ENCODE assay signal across 15 mouse cellular contexts in genomic region chr8:109436056-109436455, GRCm38 (mm10). TPM values are rescaled to one million over a fixed set of nuclear protein-coding genes. Genes with fewer than 3 reads are reported as not detected.
DNase-seq lines count a peak whose midpoint lies in the region; ATAC-seq and TF ChIP-seq lines count a peak whose summit lies in the region.
"Had no signal": no experiment of that assay in that cellular context is flagged by ENCODE, and none has a peak within 500 bp of the region (broad histone marks: within the 10 kb centered on the region; RNA-seq: fewer than 3 reads in every experiment).

No protein-coding gene starts in this region.

- no peak overlapping the region for H3K27ac ChIP-seq in lung, embryonic 16.5 days (ENCODE audit: low read length)
- H3K27ac ChIP-seq in forebrain, embryonic 13.5 days: peak overlapping the region; percentile 88
- H3K27ac ChIP-seq in hindbrain, embryonic 16.5 days (ENCODE audit: low read depth, low read length): peak overlapping the region; percentile 80
- peak overlapping the region; percentile 87 for H3K27ac ChIP-seq in neural tube, embryonic 13.5 days (replicated peaks)
- H3K27ac ChIP-seq in layer of hippocampus, adult 2 months: no peak overlapping the region
- H3K27ac ChIP-seq: heart, embryonic 15.5 days; liver, embryonic 13.5 days had no signal

- no peak for DNase-seq in lung, postnatal 14 days
- DNase-seq in layer of hippocampus, adult 2 months (ENCODE audit: low spot score in 2 of 2): no peak
- DNase-seq in cerebellum, postnatal 4 days (ENCODE audit: low spot score in 2 of 2): no peak
- DNase-seq: adrenal gland, adult 2 months; cerebellum, postnatal 25 days; liver, embryonic 13.5 days; thymus, postnatal 14 days had no signal

- no peak for TF ChIP-seq CTCF in layer of hippocampus, adult 2 months (conservative IDR thresholded peaks at IDR 0.05)

- no peaks in the 10 kb centered on the region for H3K9me3 ChIP-seq in lung, embryonic 16.5 days (ENCODE audit: control insufficient read depth, low read length)
- H3K9me3 ChIP-seq in forebrain, embryonic 13.5 days (replicated peaks): no peaks in the 10 kb centered on the region
- no peaks in the 10 kb centered on the region for H3K9me3 ChIP-seq in hindbrain, embryonic 16.5 days (ENCODE audit: control insufficient read depth, low read length)
- H3K9me3 ChIP-seq in neural tube, embryonic 13.5 days: no peaks in the 10 kb centered on the region
- H3K9me3 ChIP-seq: heart, embryonic 15.5 days; liver, embryonic 13.5 days had no signal

- H3K9ac ChIP-seq in lung, embryonic 16.5 days (ENCODE audit: low read length): no peak overlapping the region
- no peak overlapping the region for H3K9ac ChIP-seq in forebrain, embryonic 13.5 days
- H3K9ac ChIP-seq in hindbrain, embryonic 16.5 days (ENCODE audit: low read depth, low read length): no peak overlapping the region
- H3K9ac ChIP-seq in neural tube, embryonic 13.5 days: no peak overlapping the region
- H3K9ac ChIP-seq: heart, embryonic 15.5 days; liver, embryonic 13.5 days had no signal

- H3K27me3 ChIP-seq in lung, embryonic 16.5 days (ENCODE audit: control insufficient read depth, insufficient read depth, low read depth, low read length): no peaks in the 10 kb centered on the region
- no peaks in the 10 kb centered on the region for H3K27me3 ChIP-seq in forebrain, embryonic 13.5 days
- H3K27me3 ChIP-seq in hindbrain, embryonic 16.5 days (replicated peaks; ENCODE audit: control insufficient read depth, insufficient read depth, low read length): no peaks in the 10 kb centered on the region
- H3K27me3 ChIP-seq in neural tube, embryonic 13.5 days: no peaks in the 10 kb centered on the region
- H3K27me3 ChIP-seq: heart, embryonic 15.5 days; liver, embryonic 13.5 days had no signal

- 0 out of 2 replicates have a peak overlapping the region, but pooled peaks have one; percentile 35 for H3K4me3 ChIP-seq in lung, embryonic 16.5 days (ENCODE audit: low read length)
- H3K4me3 ChIP-seq in forebrain, embryonic 13.5 days: no peak overlapping the region
- no peak overlapping the region for H3K4me3 ChIP-seq in hindbrain, embryonic 16.5 days (ENCODE audit: low read length)
- H3K4me3 ChIP-seq in neural tube, embryonic 13.5 days: no peak overlapping the region
- no peak overlapping the region for H3K4me3 ChIP-seq in layer of hippocampus, adult 2 months
- H3K4me3 ChIP-seq: liver, embryonic 13.5 days had no signal

- no peaks in the 10 kb centered on the region for H3K36me3 ChIP-seq in lung, embryonic 16.5 days (ENCODE audit: control insufficient read depth, insufficient read depth, low read length)
- H3K36me3 ChIP-seq in forebrain, embryonic 13.5 days (ENCODE audit: poor library complexity, severe bottlenecking): no peaks in the 10 kb centered on the region
- no peaks in the 10 kb centered on the region for H3K36me3 ChIP-seq in hindbrain, embryonic 16.5 days (ENCODE audit: control insufficient read depth, insufficient read depth, low read length)
- no peaks in the 10 kb centered on the region for H3K36me3 ChIP-seq in neural tube, embryonic 13.5 days
- H3K36me3 ChIP-seq: heart, embryonic 15.5 days; liver, embryonic 13.5 days had no signal

- H3K4me2 ChIP-seq in lung, embryonic 16.5 days (ENCODE audit: low read depth, low read length): peak overlapping the region; percentile 35
- peak overlapping the region; percentile 51 for H3K4me2 ChIP-seq in forebrain, embryonic 13.5 days
- no peak overlapping the region; the same call in 1 of the 2 replicates for H3K4me2 ChIP-seq in hindbrain, embryonic 16.5 days (ENCODE audit: low read length)
- peak overlapping the region; percentile 53; the same call in 1 of the 2 replicates for H3K4me2 ChIP-seq in neural tube, embryonic 13.5 days
- H3K4me2 ChIP-seq: liver, embryonic 13.5 days had no signal

- 84% methylated on average over 4 of the region's 4 CpGs for whole genome bisulfite sequencing in lung, embryonic 16.5 days
- 69% methylated on average over 4 of the region's 4 CpGs for WGBS in forebrain, embryonic 13.5 days
- WGBS in hindbrain, embryonic 16.5 days: 90% methylated on average over 4 of the region's 4 CpGs
- 87% methylated on average over 4 of the region's 4 CpGs for WGBS in neural tube, embryonic 13.5 days

- H3K4me1 ChIP-seq in lung, embryonic 16.5 days (replicated peaks; ENCODE audit: control insufficient read depth, insufficient read depth, low read length): no peaks in the 10 kb centered on the region; the same call in 1 of the 2 replicates
- peaks cover 16% of the 10 kb centered on the region for H3K4me1 ChIP-seq in forebrain, embryonic 13.5 days
- peaks cover 4% of the 10 kb centered on the region for H3K4me1 ChIP-seq in hindbrain, embryonic 16.5 days (ENCODE audit: control insufficient read depth, insufficient read depth, low read depth, low read length)
- peaks cover 13% of the 10 kb centered on the region for H3K4me1 ChIP-seq in neural tube, embryonic 13.5 days (replicated peaks)
- H3K4me1 ChIP-seq: heart, embryonic 15.5 days; liver, embryonic 13.5 days had no signal

- no peak for ATAC-seq in lung, embryonic 16.5 days (ENCODE audit: low read depth)
- ATAC-seq in forebrain, embryonic 13.5 days: no peak
- no peak for ATAC-seq in hindbrain, embryonic 16.5 days
- ATAC-seq in neural tube, embryonic 13.5 days (ENCODE audit: low read depth): no peak
- ATAC-seq: CD4-positive, CD25-positive, alpha-beta regulatory T cell, adult 4 months; intestine, postnatal 0 days had no signal

RNA-seq across cellular contexts. Expression of gene Pmfbp1, which starts 57.8 kb away (rescaled TPM):
- not detected in 2 replicates for polyA plus RNA-seq in lung, embryonic 16.5 days (2015; fragmentation: Nextera tagmentation; extraction: Ambion mirVana)
- 0.32 and 0.44 TPM in 2 replicates for polyA plus RNA-seq in forebrain, embryonic 13.5 days (2015; fragmentation: Nextera tagmentation; extraction: Ambion mirVana)
- polyA plus RNA-seq in hindbrain, embryonic 16.5 days (2015; fragmentation: Nextera tagmentation; extraction: Ambion mirVana): 1.3 and 2.0 TPM in 2 replicates
- polyA plus RNA-seq in neural tube, embryonic 13.5 days (2015; fragmentation: Nextera tagmentation; extraction: Ambion mirVana): 1.5 and 1.6 TPM in 2 replicates
- under 1 TPM; 0.10 to 0.12 TPM for total RNA-seq in layer of hippocampus, adult 2 months (2021)
- total RNA-seq: adrenal gland, adult 2 months; gastrocnemius, adult 8-10 months had no signal
- polyA plus RNA-seq: adrenal gland, adult 2 months; CD4-positive, CD25-positive, alpha-beta regulatory T cell, adult 4 months; intestine, postnatal 0 days; liver, embryonic 13.5 days had no signal

Comparison
In these comparisons a context has a peak if more than half of its experiments do, and no peak if none do; other contexts are left out.
1. H3K27ac ChIP-seq: peak in forebrain, embryonic 13.5 days (single experiment), hindbrain, embryonic 16.5 days (single experiment) and neural tube, embryonic 13.5 days (single experiment); none in lung, embryonic 16.5 days (single experiment) and layer of hippocampus, adult 2 months (single experiment).